10 mouse cellular contexts compared by ENCODE assay signal in the genomic region with DNA sequence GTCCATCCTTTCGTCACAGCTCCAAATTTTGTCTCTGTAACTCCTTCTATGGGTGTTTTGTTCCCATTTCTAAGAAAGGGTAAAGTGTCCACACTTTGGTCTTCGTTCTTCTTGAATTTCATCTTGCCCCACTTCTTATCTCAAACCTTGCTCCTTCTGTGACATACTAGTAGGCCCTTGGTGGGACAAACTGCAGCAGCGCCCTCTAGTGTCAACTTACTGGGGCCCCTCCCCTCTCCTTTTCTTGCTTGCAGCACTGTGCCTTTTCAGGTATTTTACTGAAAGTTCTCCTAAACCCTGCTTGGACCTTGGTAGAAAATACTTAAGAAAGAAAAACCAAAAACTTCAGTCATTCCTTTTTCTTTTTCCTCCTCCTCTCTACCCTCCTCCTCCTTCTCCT.
DNase-seq lines count a peak whose midpoint lies in the region; ATAC-seq and TF ChIP-seq lines count a peak whose summit lies in the region.
"Had no signal": no experiment of that assay in that cellular context is flagged by ENCODE, and none has a peak within 500 bp of the region (broad histone marks: within the 10 kb centered on the region; RNA-seq: fewer than 3 reads in every experiment).

No protein-coding gene starts in this region.

- H3K36me3 ChIP-seq in limb, embryonic 10.5 days: no peaks in the 10 kb centered on the region
- H3K36me3 ChIP-seq: embryonic facial prominence, embryonic 15.5 days; limb, embryonic 12.5 days had no signal

- H3K9me3 ChIP-seq in limb, embryonic 10.5 days (replicated peaks): no peaks in the 10 kb centered on the region
- H3K9me3 ChIP-seq: embryonic facial prominence, embryonic 15.5 days; limb, embryonic 12.5 days had no signal

- intact Hi-C loops in left cerebral cortex, adult 2 months (cut with DNase I): loop anchor here (1.0 kb wide), 1 partner anchor 155 kb away; no protein-coding TSS in a partner anchor
- intact Hi-C loops in left cerebral cortex, postnatal 25 days (cut with DNase I): no loop called here

- no peak for DNase-seq in cerebellum, adult 2 months
- no peak for DNase-seq in cerebellum, adult 11 months
- no peak for DNase-seq in left cerebral cortex, adult 2 months (ENCODE audit: extremely low spot score in 1 of 2, low spot score in 2 of 2)
- DNase-seq in left cerebral cortex, postnatal 25 days (ENCODE audit: low spot score in 2 of 2): no peak
- peak; percentile 71 to 78 for DNase-seq in adrenal gland, postnatal 36 days
- DNase-seq in limb, embryonic 10.5 days (ENCODE audit: low spot score): peak; percentile 42
- no peak for DNase-seq in natural killer cell, adult 2 months (ENCODE audit: low spot score in 2 of 2)

- no peak overlapping the region for H3K27ac ChIP-seq in cerebellum, adult 2 months (ENCODE audit: insufficient read depth, low read length)
- no peak overlapping the region for H3K27ac ChIP-seq in left cerebral cortex, adult 2 months
- H3K27ac ChIP-seq in limb, embryonic 10.5 days: no peak overlapping the region
- H3K27ac ChIP-seq: embryonic facial prominence, embryonic 15.5 days; limb, embryonic 12.5 days had no signal

- TF ChIP-seq POLR2A in cerebellum, adult 2 months (IDR thresholded peaks at IDR 0.05; ENCODE audit: borderline replicate concordance, insufficient read depth, low read length): no peak

- ATAC-seq in activated CD4-positive, CD25-positive, alpha-beta regulatory T cell, adult 4 months: no peak

- TF ChIP-seq CTCF in cerebellum, adult 2 months (IDR thresholded peaks at IDR 0.05; ENCODE audit: borderline replicate concordance, insufficient read depth, low read depth, low read length): peak; percentile 7; the same call in 1 of the 2 replicates
- peak; percentile 61 for TF ChIP-seq CTCF in left cerebral cortex, adult 2 months (IDR thresholded peaks at IDR 0.05)

- H3K4me3 ChIP-seq in cerebellum, adult 2 months (replicated peaks; ENCODE audit: insufficient read depth, low read depth, low read length): no peak overlapping the region
- no peak overlapping the region for H3K4me3 ChIP-seq in left cerebral cortex, adult 2 months
- H3K4me3 ChIP-seq in limb, embryonic 10.5 days: no peak overlapping the region
- H3K4me3 ChIP-seq: embryonic facial prominence, embryonic 15.5 days; limb, embryonic 12.5 days had no signal

- H3K27me3 ChIP-seq in cerebellum, adult 2 months (ENCODE audit: control insufficient read depth, insufficient read depth, low read length): no peaks in the 10 kb centered on the region
- no peaks in the 10 kb centered on the region for H3K27me3 ChIP-seq in limb, embryonic 10.5 days (ENCODE audit: low read depth, poor library complexity, severe bottlenecking)
- H3K27me3 ChIP-seq: embryonic facial prominence, embryonic 15.5 days; limb, embryonic 12.5 days had no signal

- WGBS in cerebellum, adult 2 months: 71% methylated on average over 3 of the region's 3 CpGs
- 52% methylated on average over 3 of the region's 3 CpGs for whole genome bisulfite sequencing in limb, embryonic 10.5 days

- H3K4me1 ChIP-seq in cerebellum, adult 2 months (ENCODE audit: control insufficient read depth, insufficient read depth, low read length): no peaks in the 10 kb centered on the region
- 0 out of 2 replicates have a peak, but pooled peaks cover 2% of the 10 kb centered on the region for H3K4me1 ChIP-seq in limb, embryonic 10.5 days
- H3K4me1 ChIP-seq: embryonic facial prominence, embryonic 15.5 days had no signal

Comparison
In these comparisons a context has a peak if more than half of its experiments do, and no peak if none do; other contexts are left out.
1. DNase-seq: peak in adrenal gland, postnatal 36 days (2 of 2) and limb, embryonic 10.5 days (single experiment); none in cerebellum, adult 2 months (0 of 2), cerebellum, adult 11 months (single experiment), left cerebral cortex, adult 2 months (0 of 2), left cerebral cortex, postnatal 25 days (0 of 2) and natural killer cell, adult 2 months (0 of 2).